Mouse (Mus musculus) embryo, embryonic 10.5 days (tissue): ENCODE measurements around the gene Fsd2.

Experiments used
- DNase-seq: peaks from one replicate; pipeline ENCODE4 v3.0.0-alpha.2; 2015; ENCODE audit warnings: low spot score

Fsd2 gene

DNA sequence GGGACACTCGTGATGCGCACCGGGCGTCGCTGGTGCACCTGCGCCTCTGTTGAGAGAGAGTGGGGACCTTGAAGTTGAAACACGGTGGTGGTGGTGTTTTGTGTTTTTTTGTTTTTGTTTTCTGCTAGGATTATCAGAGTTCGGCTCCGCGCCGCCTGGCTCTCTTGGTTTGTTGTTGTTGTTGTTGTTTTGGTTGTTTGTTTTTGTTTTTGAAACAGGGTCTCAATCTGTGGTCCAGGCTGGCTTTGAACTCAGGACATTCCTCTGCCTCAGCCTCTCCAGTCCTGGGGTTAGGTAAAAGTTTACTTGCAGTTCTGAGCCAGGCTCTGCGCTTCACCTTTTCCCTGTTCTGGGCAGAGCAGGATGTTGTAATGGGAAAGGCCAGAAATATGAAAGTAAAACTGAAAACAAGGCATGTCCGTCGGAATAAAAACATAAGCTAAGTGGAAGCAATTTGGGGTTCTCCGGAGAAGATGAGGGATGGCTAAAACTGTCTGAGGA, 5.2 kb upstream of the Fsd2 start:
- no peak for DNase-seq

DNA sequence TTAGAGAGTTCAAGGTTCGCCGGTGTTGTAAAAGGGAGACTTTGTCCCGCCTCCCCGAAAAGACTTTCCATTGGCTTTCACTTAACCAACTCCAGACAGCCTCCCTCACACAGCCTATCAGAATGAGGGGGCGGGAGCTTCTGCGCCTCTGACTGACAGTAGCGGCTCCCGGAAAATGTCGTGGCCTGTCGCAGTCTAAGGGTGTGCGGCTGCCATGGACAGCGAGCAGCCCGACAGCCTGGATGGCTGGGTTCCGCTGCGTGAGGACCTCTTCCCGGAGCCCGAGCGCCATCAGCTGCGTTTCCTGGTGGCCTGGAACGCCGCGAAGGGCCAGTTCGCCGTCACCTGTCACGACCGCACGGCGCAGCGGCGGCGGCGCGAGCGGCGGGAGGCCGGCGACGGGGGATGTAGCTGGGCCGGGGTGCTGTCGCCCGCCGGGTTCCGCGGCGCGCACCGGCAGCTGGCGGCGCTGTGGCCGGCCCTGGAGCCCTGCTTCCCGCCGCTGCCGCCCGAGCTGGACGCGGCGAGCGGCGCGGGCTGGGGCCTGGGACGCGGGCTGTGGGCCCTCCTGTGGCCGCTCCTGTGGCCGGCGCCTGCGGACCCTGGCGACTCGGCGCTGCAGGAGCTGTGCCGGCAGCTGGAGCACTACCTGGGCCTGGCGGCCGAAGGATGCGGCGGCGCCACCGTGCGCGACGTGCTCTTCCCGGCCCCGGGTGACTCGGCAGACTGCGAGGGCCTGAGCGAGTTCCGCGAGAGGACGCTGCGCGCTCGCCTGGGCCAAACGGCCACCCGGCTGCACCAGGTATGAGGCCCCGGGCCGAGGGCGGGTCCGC, 4.6 kb upstream of the Fsd2 start, which contains the start of gene Whamm:
Gene Whamm (plus strand): TSS at position 159 of the 833 bp plus-strand sequence.
- DNase-seq = peak; percentile 97

DNA sequence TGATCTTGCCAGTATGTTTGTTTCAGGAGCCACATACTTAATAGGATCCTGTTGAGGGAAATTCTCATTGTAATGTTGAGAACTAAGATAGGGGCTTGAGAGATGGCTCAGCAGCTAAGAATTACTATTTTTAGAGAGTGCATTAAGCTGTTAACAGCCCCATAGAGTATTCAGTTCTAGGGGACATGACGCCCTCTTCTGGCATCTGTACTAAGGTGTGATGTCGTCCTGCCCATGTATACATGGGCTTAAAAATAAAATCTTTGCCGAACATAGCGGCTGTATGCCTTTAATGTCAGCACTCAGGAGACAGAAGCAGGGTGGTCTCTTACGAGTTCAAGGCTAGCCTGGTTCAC, 4.0 kb upstream of the Fsd2 start:
- no peak for DNase-seq

GRCm38 (mm10) chr7:81570271-81570670, 3.5 kb upstream of the Fsd2 start:
- DNase-seq = no peak

- no peak for DNase-seq
Measured at GRCm38 (mm10) chr7:81569851-81570250, 3.1 kb upstream of the Fsd2 start.

GRCm38 (mm10) chr7:81567396-81567795, 652 bp upstream of the Fsd2 start:
- no peak for DNase-seq

GRCm38 (mm10) chr7:81566332-81566731, 412 bp downstream of the Fsd2 start:
- no peak for DNase-seq

GRCm38 (mm10) chr7:81565381-81566055, 1.2 kb downstream of the Fsd2 start:
- no peak for DNase-seq

DNA sequence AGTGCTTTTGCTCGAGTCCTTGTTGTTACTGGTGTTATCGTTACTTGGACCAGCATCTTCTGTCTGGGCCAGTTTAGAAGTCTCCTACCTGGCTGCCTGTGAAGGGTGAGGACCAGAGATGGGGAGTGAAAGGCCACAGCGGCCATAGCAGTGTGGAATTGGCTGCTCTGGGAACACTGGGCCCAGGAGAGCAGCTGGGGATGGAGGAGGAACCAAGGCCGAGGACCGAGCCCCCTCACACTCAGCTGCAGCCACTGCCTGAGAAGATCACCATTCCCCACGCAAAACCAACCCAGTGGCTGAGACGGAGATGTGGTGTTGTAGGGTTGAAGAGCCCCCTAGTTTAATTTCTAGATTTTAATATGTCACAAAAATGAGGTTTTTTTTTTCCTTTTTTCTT, 2.0 kb downstream of the Fsd2 start:
- DNase-seq = no peak

DNA sequence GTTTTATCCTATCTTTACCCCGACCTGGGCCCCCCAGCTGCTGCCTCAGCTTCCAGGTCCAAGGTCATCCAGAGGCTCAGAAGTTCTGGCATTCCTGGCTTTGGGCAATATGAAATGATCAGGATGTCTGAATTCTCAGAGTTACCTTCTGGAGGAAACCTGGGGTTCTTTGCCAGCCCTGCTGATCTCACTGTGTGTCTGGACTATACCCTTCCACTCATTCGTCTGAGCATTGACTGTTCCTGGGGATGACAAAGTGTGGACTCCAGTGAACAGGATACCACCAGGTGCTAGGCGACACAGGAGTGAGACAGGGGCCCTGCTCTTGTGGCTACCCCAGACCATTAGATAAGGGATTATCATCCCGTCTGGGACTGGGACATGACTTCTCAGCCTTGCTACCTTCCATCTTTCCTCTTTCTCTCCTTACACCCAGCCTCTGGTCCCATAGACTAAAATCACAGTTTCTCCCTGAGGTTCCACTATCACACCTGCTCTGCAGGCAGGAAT, 3.2 kb downstream of the Fsd2 start:
- DNase-seq = no peak

GRCm38 (mm10) chr7:81561211-81561610, 5.5 kb downstream of the Fsd2 start:
- DNase-seq = no peak

DNA sequence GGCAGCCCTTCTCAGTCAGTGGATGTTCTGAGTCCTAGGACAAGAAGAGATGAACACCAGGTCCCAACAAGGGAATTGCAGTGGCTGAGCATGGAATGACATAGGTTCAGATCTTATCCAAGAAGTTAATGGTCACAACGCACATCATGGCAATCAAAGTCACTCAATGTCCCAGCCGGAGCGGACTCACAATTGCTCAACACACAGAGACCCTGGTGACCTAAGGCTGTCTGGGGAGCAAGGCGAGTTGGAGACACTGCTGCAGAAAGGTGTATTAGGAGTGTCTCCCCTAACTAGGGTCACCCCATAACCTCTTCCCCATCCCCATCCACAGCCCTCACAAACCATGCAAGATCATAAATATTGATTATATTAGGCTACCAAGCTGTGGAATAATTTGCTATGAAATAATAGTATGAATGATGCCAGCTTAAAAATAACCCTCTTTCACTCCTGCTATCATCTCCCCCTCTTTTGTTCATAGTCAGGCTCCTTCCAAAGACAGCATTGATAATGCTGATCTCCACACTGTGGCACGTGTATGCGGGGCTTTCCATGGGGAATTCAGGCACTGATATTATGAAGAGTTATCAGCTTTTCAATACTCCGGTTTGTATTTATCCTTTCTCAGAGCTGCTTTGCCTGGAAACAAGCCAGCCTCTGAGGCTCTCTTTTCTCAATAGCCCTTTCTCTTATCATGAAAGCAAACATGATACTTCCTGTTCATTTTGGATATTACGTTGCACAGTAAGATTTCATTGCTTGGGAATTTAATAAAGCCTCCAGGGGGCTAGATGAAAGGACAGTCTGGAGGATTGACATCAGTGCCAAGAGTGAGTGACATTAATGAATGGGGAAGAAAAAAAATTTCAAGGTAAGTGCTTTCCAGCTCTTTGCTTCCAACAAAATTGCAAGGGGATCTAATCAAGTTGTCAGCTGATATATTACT, 6.4 kb downstream of the Fsd2 start:
- DNase-seq = no peak

DNA sequence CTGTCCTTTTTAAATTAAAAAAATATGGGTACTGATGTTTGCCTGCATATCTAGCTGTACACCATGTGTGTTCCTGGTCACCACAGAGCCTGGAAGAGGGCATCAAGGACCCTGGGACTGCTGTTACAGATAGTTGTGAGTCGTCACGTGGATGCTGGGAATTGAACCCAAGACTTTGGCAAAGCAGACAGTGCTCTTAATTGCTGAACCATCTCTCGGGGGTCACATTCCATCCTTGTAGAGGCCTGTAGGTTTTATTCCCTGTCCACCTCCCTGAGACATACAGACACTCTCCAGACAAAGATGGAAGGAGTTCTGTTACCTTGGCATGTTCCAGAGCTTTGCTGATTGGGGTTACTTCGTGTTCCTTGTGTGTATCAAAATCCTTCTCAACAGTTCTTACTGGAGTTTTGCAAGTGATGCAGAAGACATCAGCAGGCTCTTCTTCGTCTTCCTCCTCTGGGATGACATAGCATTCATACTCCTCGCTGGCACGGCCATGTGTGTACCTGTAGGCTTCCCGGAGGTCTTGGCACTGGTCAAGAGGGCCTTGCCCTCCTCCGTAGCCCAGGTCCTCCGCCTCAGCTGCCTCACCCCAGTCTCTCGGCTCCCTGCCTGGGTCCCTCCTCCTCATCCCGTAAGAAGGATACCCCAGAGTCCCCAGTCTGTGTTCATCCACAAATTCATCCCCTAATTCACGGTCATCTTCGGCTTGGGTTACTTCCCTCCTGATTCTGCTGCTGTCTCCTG, 7.3 kb downstream of the Fsd2 start:
- DNase-seq = no peak

- DNase-seq = no peak
Measured at GRCm38 (mm10) chr7:81557985-81558360, 8.8 kb downstream of the Fsd2 start.

DNA sequence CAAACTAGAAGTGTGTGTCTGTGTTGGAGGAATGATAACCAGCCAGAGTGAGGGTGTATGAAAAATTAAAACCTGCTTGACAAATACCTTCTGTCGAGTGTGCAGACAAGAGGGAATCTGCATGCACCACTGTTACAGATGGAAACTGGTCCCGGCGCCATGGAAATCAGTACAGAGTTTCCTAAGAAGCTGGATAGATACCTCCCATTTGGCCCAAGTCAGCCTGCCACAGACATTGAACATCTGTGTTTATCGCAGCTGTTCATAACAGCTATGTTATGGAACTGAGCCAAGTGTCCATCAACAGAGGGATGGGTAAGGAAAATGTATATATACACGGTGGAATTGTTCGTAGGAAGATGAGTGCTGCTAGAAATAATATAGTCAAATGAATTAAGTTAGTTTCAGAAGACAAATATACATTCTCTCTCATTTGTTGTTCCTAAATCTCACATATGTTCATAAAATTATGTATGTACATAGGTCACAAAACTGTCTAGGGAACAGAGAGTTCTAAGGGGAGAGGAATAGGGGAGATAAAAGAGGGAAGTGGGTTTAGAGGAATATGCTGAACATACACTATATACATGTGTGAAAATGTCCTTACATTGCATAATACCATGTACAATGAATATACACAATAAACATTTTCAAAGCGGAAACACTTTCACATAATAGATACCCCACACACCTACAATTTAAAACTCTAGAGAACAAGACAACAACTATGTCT, 9.3 kb downstream of the Fsd2 start:
- DNase-seq = no peak

DNA sequence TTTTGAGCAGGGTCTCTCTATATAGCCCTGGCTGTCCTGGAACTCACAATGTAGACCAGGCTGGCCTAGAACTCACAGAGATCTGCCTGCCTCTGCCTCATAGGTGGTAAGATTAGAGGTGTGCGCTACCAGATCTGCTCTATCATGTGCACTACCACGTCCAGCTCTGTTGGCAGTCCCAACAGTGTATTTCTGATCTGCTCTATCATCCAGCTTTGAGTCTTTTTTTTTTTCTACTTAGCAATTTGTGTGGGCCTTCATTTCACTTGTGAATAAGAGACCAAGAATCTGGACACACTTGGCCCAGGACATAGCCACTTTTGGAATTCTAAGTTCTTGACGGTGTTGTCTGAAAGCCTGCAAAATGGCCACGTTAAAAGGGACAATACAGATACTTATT, 9.9 kb downstream of the Fsd2 start:
- no peak for DNase-seq

- DNase-seq = peak; percentile 56
Measured at GRCm38 (mm10) chr7:81554369-81554768, 12.4 kb downstream of the Fsd2 start.

DNA sequence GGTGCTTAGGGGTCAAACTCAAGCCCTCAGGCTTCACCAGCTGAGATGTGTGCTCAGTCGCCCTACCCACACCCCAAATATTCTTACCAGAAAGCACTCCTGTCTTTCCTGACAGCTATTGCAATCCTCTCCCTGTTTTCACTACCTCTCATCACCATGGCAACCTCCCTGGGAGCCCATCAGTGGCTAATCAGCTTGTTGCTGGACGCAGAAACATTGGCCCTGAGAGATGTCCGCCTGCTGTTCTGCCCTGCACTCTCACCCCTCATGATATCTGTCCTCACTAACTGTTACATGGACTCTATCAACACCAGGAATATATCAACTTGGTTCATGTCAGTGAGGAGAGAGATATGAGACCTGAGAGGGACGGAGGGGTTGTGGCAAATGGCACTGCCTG, 13.2 kb downstream of the Fsd2 start:
- DNase-seq = no peak

- no peak for DNase-seq
Measured at GRCm38 (mm10) chr7:81548864-81549263, 17.9 kb downstream of the Fsd2 start.

GRCm38 (mm10) chr7:81542934-81543333, 23.8 kb downstream of the Fsd2 start:
- no peak for DNase-seq
